Mouse (Mus musculus): ENCODE results near the gene Mmrn2. TPM values are rescaled to one million over a fixed set of nuclear protein-coding genes. Genes with fewer than 3 reads are reported as not detected.

Mmrn2 gene
- polyA plus RNA-seq, 1 experiment from 2014 or later = 8.2 TPM

- WGBS = 31% methylated on average over 11 of the region's 11 CpGs
- Histone ChIP-seq H3K4me3 (replicated peaks) (no peak overlapping the region), H3K9me3 (no peaks in the 10 kb centered on the region), H3K27ac (peak overlapping the region; percentile 69), H3K27me3 (replicated peaks) (no peaks in the 10 kb centered on the region), H3K9ac (no peak overlapping the region), H3K4me2 (peak overlapping the region; percentile 16; the same call in 1 of the 2 replicates), H3K36me3 (no peaks in the 10 kb centered on the region), H3K4me1 (peaks cover 24% of the 10 kb centered on the region)
- 0 out of 2 replicates have a peak, but pooled peaks have one; percentile 16 for ATAC-seq (ENCODE audit: insufficient read depth, low FRiP score, low read depth)
Measured at GRCm38 (mm10) chr14:34378560-34379331, 3.5 kb downstream of the Mmrn2 start.

- Histone ChIP-seq H3K4me1 (peaks cover 10% of the 10 kb centered on the region), H3K27ac (no peak overlapping the region), H3K4me3 (replicated peaks) (no peak overlapping the region), H3K9me3 (no peaks in the 10 kb centered on the region), H3K36me3 (no peaks in the 10 kb centered on the region), H3K4me2 (no peak overlapping the region), H3K27me3 (replicated peaks) (no peaks in the 10 kb centered on the region), H3K9ac (no peak overlapping the region)
- no peak for ATAC-seq (ENCODE audit: insufficient read depth, low FRiP score, low read depth)
- WGBS = 94% methylated on average over 9 of the region's 9 CpGs
Measured at GRCm38 (mm10) chr14:34382921-34383704, 7.8 kb downstream of the Mmrn2 start.

- H3K4me1 ChIP-seq = no peaks in the 10 kb centered on the region
- H3K9ac ChIP-seq = no peak overlapping the region
- 71% methylated on average over 4 of the region's 4 CpGs for WGBS
- H3K4me2 ChIP-seq = no peak overlapping the region
- H3K27me3 ChIP-seq (replicated peaks) = no peaks in the 10 kb centered on the region
- no peak overlapping the region for H3K27ac ChIP-seq
- no peak for ATAC-seq (ENCODE audit: insufficient read depth, low FRiP score, low read depth)
- no peaks in the 10 kb centered on the region for H3K36me3 ChIP-seq
- H3K4me3 ChIP-seq (replicated peaks) = no peak overlapping the region
- no peaks in the 10 kb centered on the region for H3K9me3 ChIP-seq
Measured at GRCm38 (mm10) chr14:34393295-34393694, 18.0 kb downstream of the Mmrn2 start.

GRCm38 (mm10) chr14:34397871-34398270 is 22.6 kb downstream of the Mmrn2 start:
- no peak for ATAC-seq (ENCODE audit: insufficient read depth, low FRiP score, low read depth)
- H3K27me3 ChIP-seq (replicated peaks) = no peaks in the 10 kb centered on the region
- H3K9ac ChIP-seq = no peak overlapping the region
- H3K27ac ChIP-seq = no peak overlapping the region
- H3K4me1 ChIP-seq = no peaks in the 10 kb centered on the region
- H3K36me3 ChIP-seq = peaks cover 11% of the 10 kb centered on the region; the same call in 1 of the 2 replicates
- no peaks in the 10 kb centered on the region for H3K9me3 ChIP-seq
- no peak overlapping the region for H3K4me2 ChIP-seq
- no peak overlapping the region for H3K4me3 ChIP-seq (replicated peaks)
- 81% methylated on average over 5 of the region's 5 CpGs for WGBS

GRCm38 (mm10) chr14:34398901-34399300 is 23.6 kb downstream of the Mmrn2 start:
- H3K9me3 ChIP-seq = no peaks in the 10 kb centered on the region
- WGBS = 85% methylated on average over 21 of the region's 21 CpGs
- no peak overlapping the region for H3K9ac ChIP-seq
- H3K4me3 ChIP-seq (replicated peaks) = no peak overlapping the region
- H3K27me3 ChIP-seq (replicated peaks) = no peaks in the 10 kb centered on the region
- H3K36me3 ChIP-seq = peaks cover 11% of the 10 kb centered on the region; the same call in 1 of the 2 replicates
- ATAC-seq (ENCODE audit: insufficient read depth, low FRiP score, low read depth) = no peak
- no peaks in the 10 kb centered on the region for H3K4me1 ChIP-seq
- no peak overlapping the region for H3K27ac ChIP-seq
- no peak overlapping the region for H3K4me2 ChIP-seq

- H3K4me2 ChIP-seq = no peak overlapping the region
- no peaks in the 10 kb centered on the region for H3K4me1 ChIP-seq
- no peaks in the 10 kb centered on the region for H3K9me3 ChIP-seq
- ATAC-seq (ENCODE audit: insufficient read depth, low FRiP score, low read depth) = no peak
- no peak overlapping the region for H3K27ac ChIP-seq
- no peak overlapping the region for H3K9ac ChIP-seq
- H3K36me3 ChIP-seq = peaks cover 11% of the 10 kb centered on the region; the same call in 1 of the 2 replicates
- WGBS = 93% methylated on average over 6 of the region's 6 CpGs
- H3K27me3 ChIP-seq (replicated peaks) = no peaks in the 10 kb centered on the region
- no peak overlapping the region for H3K4me3 ChIP-seq (replicated peaks)
Measured at GRCm38 (mm10) chr14:34399301-34399700, 24.0 kb downstream of the Mmrn2 start.

- no peaks in the 10 kb centered on the region for H3K27me3 ChIP-seq (replicated peaks)
- no peak overlapping the region for H3K4me2 ChIP-seq
- H3K9ac ChIP-seq = no peak overlapping the region
- no peaks in the 10 kb centered on the region for H3K9me3 ChIP-seq
- ATAC-seq (ENCODE audit: insufficient read depth, low FRiP score, low read depth) = no peak
- no peak overlapping the region for H3K27ac ChIP-seq
- WGBS = 85% methylated on average over 3 of the region's 3 CpGs
- H3K4me1 ChIP-seq = no peaks in the 10 kb centered on the region
- no peak overlapping the region for H3K4me3 ChIP-seq (replicated peaks)
- peaks cover 11% of the 10 kb centered on the region; the same call in 1 of the 2 replicates for H3K36me3 ChIP-seq
Measured at GRCm38 (mm10) chr14:34400021-34400420, 24.8 kb downstream of the Mmrn2 start.

GRCm38 (mm10) chr14:34401135-34401534 is 25.9 kb downstream of the Mmrn2 start:
- ATAC-seq (ENCODE audit: insufficient read depth, low FRiP score, low read depth) = no peak
- H3K27me3 ChIP-seq (replicated peaks) = no peaks in the 10 kb centered on the region
- H3K9me3 ChIP-seq = no peaks in the 10 kb centered on the region
- H3K4me3 ChIP-seq (replicated peaks) = no peak overlapping the region
- no peaks in the 10 kb centered on the region for H3K4me1 ChIP-seq
- H3K4me2 ChIP-seq = no peak overlapping the region
- no peak overlapping the region for H3K27ac ChIP-seq
- WGBS = 54% methylated on average over 6 of the region's 6 CpGs
- no peak overlapping the region for H3K9ac ChIP-seq
- peaks cover 11% of the 10 kb centered on the region; the same call in 1 of the 2 replicates for H3K36me3 ChIP-seq

GRCm38 (mm10) chr14:34402871-34403270 is 27.6 kb downstream of the Mmrn2 start:
- Histone ChIP-seq H3K4me2 (no peak overlapping the region), H3K36me3 (peaks cover 20% of the 10 kb centered on the region), H3K9me3 (no peaks in the 10 kb centered on the region), H3K27me3 (replicated peaks) (no peaks in the 10 kb centered on the region), H3K4me3 (replicated peaks) (no peak overlapping the region), H3K9ac (no peak overlapping the region), H3K27ac (no peak overlapping the region), H3K4me1 (no peaks in the 10 kb centered on the region)
- no peak; the same call in 1 of the 2 replicates for ATAC-seq (ENCODE audit: insufficient read depth, low FRiP score, low read depth)
- whole genome bisulfite sequencing = 66% methylated on average over 8 of the region's 8 CpGs

GRCm38 (mm10) chr14:34403424-34403823 is 28.2 kb downstream of the Mmrn2 start:
- Histone ChIP-seq H3K9me3 (no peaks in the 10 kb centered on the region), H3K4me2 (no peak overlapping the region), H3K36me3 (peaks cover 21% of the 10 kb centered on the region), H3K4me1 (no peaks in the 10 kb centered on the region), H3K27me3 (replicated peaks) (no peaks in the 10 kb centered on the region), H3K9ac (no peak overlapping the region), H3K27ac (no peak overlapping the region), H3K4me3 (replicated peaks) (no peak overlapping the region)
- ATAC-seq (ENCODE audit: insufficient read depth, low FRiP score, low read depth) = no peak
- WGBS = 88% methylated on average over 7 of the region's 7 CpGs

GRCm38 (mm10) chr14:34410716-34411115 is 35.5 kb downstream of the Mmrn2 start:
- Histone ChIP-seq H3K27ac (no peak overlapping the region), H3K4me3 (replicated peaks) (no peak overlapping the region), H3K36me3 (peaks cover 35% of the 10 kb centered on the region), H3K9ac (no peak overlapping the region), H3K9me3 (no peaks in the 10 kb centered on the region), H3K27me3 (replicated peaks) (no peaks in the 10 kb centered on the region), H3K4me1 (no peaks in the 10 kb centered on the region), H3K4me2 (no peak overlapping the region)
- 95% methylated on average over 6 of the region's 6 CpGs for WGBS
- no peak for ATAC-seq (ENCODE audit: insufficient read depth, low FRiP score, low read depth)

Measured in stomach, embryonic 15.5 days (tissue).